Mouse (Mus musculus) ovary, postnatal 10 days (tissue): Measurements from ENCODE around the gene 1110051M20Rik.

Experiments used
- DNase-seq: peaks from one replicate; pipeline ENCODE4 v3.0.0; 2022; ENCODE audit warnings: low spot score

1110051M20Rik gene

DNA sequence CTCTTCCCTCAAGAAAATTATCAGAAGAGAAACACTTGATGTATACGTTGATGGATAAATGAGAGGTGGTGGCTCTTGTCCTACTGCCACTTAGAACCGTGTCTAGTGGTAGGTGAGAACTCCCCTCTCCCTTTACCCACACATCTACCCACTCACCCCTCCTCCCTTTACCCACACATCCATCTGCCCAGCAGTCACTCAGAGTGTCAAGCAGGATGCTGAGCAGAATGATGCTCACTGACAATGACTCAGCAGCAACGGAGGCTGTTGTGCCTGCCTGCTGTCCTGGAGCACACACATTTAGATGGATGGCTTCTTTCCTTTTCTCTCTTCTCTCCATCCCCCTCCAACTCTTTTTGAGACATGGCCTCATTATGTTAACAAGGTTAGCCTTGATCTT lies 141.7 kb downstream of the 1110051M20Rik start:
- DNase-seq = no peak

DNA sequence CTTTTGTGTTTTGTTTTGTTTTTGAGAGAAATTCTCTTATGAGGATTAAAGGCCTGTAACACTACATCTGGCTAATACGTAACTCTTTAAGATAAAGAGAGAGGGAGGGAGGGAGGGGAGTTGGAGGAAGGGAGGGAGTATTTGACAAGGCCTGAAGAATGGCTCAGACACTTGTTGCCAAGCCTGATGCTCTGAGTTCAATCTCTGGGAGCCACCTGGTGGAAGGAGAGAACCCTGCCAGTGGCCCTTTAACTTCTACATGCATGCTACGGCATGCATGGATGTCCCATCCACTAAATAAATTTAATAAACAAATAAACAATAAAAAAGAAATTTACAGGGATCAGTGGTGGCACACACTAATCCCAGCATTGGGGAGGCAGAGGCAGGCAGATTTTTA lies 142.7 kb downstream of the 1110051M20Rik start:
- no peak for DNase-seq

DNA sequence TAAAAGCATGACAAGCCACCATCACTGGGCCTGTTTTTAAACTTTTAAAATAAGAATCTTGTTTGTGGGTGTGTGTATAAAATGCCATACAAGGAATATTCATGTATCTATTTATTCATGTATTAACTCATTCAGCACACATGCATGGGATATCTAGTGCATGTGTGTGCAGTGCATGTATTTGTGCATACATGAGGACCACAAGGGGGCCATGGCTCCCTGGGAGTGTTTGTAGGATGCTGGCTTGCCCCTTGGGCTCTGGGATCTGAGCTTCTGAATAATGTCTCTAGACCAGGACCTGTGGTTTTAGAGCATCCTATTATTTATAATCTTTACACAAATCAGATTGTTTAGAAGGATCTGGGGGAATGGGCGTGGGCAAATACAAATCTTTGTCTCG lies 143.7 kb downstream of the 1110051M20Rik start:
- no peak for DNase-seq

DNA sequence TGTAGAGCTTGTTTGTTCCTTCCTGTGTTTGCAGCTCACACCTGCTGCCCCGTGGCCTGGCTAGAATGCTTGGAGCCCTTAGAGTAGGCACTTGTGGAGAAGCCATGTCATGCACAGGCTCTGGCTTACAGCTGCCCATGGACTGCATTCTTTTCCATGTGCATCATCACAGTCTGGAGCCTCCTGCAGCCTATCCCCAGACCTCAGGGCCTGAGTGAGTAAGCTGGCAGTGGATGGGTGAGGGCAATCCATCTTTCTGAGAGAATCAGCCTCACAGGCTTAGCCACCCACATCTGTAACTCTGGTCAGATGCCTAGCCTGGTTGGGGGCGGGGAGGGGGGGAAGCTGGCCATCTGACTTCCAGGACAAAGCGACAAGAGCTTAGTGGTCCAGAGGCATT lies 145.3 kb downstream of the 1110051M20Rik start:
- no peak for DNase-seq

DNA sequence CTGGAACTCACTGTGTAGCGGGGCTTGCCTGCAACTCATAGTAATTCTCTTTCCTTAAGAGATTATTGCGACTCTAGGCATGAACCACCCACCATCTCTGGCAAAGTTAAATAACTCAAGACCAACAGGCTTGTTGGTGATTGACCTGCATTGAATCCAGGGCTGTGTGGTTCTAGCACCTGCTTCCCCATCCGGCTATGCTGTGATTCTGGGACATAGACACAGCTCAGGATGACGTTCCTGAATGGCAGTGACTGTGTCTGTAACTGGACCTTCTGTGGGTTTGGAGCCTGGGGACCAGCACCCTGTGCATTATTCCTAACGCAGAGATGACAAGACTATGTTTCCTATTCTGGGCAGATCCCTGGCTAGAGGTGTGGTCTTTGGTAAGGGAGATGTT lies 148.6 kb downstream of the 1110051M20Rik start:
- DNase-seq = no peak

DNA sequence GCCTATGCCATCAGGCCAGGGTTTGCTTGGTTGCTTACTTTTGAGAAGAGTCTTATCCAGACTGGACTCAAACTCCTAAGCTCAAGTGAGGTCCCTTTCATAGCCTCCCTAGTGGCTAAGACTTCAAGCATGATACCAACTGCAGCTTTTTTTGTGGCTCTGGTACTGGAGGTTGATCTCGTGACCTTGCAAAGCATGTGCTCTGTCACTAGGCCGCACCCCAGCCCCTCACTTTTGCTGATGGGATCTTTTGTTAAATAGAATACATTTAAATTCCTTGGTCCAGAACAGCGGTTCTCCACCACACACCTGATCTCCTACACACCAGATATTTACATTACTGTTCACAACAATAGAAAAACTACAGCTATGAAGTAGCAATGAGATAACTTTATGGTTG lies 150.3 kb downstream of the 1110051M20Rik start:
- no peak for DNase-seq

DNA sequence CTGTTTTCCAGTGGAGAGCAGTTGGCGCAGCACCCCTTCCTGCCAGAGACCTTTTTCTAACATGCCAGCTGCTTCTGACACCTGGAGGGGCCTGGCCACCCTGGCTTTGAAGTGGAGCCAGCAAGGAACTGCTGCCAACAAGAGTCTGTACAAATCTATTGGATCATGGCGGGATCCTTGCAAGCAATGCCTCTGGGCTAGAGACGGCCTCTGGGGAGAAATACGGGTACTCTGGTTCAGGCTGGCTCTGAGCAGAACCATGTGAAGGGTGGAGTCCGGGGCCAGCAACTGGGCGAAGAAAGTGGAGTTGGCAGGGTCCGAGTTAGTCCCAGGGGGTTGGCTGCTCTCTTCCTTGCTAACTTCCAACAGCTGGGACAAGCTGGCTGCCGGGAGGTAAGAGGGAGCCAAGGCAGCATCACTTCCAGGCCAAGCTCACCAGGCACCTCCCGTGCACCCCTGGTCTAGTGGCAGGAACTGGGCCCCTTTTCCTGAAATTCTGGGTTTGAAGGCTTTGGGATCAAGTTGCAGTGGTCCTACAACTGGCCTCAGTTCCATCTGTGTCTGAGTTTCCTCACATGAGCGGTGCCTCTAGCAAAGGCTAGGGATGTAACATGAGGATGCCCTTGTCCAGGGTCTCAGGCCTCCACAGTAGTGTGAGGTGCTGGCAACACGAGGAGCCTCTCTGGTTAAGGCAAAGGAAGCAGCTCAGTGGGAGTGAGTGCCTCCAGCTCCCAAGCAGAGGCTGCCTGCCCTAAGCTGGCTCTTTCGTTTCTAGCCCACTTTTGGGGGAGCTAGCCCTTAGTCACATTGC lies 153.1 kb downstream of the 1110051M20Rik start:
- DNase-seq = peak; percentile 12

DNA sequence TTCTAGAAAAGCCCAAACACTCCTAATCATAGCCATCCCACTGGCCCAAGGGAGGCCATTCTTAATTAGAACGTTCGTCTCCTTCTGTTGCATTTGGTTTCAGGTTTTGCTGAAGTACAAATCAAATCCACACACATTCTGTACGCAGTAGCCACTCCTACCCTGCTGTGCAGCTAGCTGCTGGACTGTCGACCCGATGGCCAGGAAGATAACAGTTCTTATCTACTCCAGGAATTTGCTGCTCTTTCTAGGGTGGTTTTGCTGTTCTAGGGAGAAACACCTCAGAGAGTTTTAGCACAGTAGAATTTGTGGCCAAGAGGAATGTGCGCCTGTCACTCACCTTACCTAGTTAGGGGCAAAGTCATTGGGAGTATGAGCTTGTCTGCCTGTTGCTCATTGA lies 156.9 kb downstream of the 1110051M20Rik start:
- DNase-seq = no peak

DNA sequence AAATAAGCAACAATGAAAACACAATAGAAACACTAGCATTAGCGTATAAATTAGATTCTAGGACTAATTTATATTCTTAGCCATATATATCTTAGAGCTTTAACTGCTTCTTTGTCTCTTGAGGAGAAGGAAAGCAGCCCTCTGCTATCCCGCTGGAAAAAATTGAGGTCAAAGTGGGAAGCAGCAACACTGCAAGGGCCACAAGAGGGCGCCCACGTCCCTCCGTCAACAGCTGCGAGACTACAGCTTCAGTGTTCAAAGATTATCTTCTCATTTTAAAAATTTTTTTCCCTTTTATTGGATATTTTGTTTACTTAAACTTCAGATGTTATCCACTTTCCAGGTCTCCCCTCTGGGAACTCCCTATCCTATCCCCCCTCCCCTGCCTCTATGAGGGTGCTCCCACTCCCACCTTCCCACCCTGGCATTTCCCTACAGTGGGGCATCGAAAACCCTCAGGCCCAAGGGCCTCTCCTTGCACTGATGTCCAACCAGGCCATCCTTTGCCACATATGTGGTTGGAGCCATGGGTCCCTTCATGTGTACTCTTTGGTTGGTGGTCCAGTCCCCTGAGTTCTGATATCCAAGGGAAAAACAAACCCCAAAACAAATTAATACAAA lies 158.5 kb downstream of the 1110051M20Rik start:
- DNase-seq = peak; percentile 53

DNA sequence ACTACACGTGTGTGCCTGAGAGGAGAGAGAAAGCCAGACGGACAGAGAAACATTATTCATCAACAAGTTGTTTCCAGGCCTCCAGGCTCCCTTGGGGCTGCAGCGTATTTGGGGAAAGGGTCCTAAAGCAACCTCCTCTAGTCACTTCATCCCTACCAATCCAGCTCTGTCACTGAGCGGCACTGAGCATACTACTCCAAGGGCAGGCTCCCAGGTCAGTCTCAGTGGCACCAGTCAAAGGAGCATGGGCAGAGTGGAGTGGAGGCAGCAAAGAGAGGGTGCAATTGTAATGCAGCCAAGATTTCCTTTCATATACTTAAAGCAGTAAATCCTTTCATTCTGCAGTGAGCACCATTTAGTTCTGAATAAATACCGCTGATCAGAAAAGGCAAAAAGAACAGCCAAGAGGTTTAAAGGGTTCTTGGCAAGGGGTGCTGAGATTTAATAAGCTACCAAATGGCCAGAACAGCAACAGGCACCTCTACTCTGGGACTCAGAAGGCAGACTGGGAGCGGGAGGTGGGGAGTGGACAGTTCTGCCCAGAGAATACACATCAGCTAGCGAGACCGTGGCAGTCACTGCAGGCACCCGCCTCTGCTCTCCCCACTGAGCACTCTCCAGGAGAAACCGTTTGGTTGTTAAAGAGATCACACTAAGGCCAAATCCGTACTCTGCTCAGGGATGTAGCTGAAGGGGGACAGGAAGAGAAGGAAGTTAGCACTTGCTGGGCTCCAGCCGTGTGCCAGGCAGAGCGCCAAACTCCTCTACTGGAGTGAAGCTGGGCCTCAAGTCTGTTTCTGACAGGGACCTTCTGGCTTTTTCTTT lies 159.9 kb downstream of the 1110051M20Rik start:
- DNase-seq = no peak

DNA sequence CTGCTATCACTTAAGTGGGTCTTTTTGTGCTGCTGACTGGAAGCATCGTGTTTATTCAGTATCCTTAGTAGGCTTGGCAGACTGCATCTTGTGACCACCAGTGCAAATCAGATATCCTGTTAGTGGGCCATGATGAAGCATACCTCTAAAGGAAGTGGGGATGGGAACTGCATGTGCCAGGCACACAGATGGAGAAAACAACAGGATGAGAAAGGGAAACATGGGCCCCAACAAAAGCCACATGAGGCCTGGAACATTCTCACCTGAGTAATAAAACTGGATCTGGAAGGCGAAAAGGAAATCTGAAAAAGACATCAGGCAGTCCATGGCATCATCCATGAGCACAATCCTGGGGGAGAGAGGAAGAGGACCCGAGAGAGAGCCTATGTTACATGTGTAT lies 160.5 kb downstream of the 1110051M20Rik start:
- no peak for DNase-seq

DNA sequence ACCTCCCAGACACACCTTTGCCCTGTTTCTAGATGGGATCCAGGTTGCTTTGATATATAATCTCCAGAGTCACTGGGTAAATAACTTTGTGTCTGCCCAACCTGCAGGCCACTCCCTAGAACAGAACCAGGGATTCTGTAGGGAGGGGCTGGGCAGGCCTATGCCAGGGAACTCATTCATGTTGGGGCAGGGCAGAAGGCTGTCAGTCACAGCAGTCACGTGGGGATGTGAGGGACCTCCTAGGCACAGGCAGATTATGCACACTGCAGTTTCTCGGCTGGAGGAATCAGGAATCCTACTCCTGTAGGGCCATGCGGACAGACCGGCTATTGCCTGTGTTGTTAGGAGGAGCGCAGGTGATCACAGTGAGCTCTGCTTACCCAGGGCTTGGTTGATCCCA lies 163.1 kb downstream of the 1110051M20Rik start:
- no peak for DNase-seq

DNA sequence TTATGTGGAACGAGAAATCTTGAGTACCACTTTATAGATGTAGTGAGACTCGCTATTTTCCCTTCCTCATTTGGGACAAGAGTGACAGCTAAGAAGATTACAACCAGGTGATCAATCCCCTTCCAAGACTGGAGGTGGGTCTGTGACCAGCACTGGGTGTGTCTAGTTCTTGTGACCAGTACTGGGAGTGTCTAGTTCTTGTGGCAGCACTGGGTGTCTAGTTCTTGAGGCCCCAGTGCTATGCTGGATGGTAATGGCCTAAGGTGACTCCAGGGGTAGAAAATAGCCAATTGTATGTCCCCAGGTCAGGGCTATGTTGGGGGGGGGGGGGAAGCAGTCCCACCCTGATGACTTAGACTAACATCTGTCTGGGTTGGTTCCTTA lies 165.1 kb downstream of the 1110051M20Rik start:
- DNase-seq = no peak

DNA sequence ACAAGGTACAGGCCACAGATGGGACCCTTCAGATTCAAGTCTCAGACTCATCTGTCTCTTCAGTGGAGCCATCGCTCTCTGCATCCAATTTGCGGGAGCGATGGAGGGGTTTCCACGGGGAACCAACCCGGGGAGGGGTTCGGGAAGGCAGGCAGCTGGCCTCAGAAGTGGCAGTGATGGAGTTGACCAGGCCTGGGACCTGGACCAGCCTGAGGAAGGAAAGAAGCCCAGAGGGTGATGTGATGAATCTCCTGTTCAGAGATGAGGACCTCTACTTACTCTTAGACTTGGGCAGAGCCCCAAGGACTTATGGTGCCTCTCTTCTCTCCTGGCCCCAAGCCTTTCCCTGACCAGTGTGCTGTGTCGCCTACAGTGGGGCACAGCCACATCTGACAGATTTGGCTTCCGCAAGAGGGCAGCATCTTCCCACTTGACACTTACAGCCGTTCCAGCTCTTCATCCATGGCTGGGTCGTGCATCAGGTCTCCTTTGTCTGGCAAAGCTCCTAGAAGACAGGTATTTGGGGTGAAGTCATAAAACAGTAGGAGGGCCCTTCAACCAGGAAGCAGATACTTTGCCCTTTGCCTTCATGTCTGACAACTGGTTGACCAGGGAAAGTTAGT lies 165.6 kb downstream of the 1110051M20Rik start:
- no peak for DNase-seq

DNA sequence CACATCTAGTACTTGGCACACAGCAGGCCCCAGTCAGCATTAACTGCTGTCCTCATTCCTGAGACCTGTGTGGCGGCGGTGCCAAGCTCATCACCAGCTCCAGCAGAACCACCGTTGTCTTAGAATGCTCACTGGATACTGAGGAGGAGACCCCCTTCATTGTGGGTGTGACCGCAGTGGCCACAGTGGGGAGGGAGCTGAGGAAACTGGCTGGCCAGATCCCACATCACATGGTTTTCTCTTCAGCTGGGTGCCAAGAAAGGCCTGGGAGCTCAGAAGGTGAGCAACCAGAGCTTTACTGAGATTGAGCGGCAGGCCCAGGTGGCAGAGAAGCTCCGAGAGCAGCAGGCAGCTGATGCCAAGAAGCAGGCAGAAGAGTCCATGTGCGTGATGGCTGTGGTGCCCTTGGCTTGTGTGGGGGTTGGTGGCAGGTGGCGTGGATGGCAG lies 174.8 kb downstream of the 1110051M20Rik start:
- no peak for DNase-seq

DNA sequence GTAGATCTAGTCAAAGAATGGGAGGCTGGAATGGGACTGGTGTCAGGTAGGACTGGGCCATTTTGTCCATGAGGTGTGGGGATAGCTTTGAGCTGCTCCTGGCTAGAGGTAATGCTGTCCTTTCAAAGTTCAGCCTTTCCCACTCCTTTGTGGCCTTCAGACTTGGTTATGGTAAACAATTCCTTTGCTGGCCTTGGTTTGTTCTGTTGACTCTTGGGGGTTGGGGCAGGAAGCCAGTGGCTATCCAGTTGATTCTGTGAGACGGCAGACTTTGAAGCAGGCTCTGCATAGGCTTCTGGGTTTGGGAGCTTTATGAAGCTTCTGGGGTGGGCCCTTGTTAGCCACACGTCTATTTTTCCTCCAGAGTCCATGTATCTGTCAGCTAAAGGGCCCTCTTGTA lies 175.8 kb downstream of the 1110051M20Rik start:
- DNase-seq = no peak

DNA sequence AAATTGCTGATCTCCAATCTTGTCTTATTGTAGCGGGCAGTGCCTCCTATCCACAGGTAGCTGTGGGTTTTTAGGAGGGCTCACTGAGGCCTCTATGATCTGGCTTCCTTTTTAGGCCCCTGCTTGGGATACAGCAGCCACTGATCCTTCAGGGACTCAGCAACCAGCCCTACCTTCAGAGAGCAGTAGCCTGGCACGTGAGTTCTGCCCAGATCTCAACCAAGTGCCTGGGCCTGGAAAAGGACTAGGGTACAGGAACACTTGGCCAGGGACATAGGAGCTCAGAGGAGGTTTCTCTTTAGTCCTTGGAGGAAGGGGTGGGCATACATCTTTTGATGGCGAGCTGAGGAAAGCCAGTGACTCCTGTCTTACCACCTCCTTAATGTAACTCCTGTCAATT lies 176.5 kb downstream of the 1110051M20Rik start:
- DNase-seq = no peak

DNA sequence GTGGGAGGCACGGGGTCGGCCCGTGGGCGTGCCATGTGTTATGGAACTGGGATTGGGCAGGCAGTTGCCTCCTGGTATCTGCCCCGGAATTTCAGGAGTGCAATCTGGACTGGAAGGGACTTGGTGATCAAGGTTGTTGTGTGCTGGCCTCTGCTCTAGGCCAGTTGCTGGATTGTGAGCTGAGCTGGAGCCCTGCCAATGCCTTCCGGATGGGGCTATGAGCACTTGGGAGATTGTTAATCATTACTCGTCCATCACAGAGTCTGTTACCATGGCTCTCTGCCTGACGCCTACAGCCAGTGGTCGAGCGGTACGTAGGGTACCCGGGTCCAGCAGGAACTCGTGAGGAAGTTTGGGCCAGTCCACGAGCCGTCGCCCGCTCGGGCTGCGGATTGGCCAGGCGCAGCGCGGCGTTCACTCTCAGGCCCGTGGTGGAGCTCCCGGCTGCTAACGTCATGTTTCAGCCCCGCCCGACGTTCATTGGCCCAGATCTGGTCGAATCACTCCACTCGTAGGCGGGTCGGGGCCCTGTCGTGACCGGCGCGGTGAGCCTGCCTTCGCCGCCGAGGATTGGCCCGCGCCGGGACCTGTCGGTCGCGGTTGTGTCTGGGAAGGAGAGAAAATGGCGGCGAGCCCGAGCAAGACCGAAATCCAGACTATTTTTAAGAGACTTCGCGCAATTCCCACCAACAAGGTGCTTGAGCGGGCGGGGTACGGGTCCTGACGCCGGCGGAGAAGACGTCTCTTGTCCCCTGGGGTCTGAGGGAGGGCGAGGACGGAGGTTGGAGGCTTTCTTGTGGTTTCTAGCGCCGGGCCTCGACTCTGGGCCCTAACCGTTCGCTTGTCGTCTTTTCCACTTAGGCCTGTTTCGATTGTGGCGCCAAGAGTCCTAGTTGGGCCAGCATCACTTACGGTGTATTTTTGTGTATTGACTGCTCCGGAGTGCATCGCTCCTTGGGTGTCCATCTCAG lies 179.5 kb downstream of the 1110051M20Rik start, which contains the start of gene Arfgap2:
Gene Arfgap2 (plus strand): TSS at position 264 of the 971 bp plus-strand sequence.
- DNase-seq = peak; percentile 88

DNA sequence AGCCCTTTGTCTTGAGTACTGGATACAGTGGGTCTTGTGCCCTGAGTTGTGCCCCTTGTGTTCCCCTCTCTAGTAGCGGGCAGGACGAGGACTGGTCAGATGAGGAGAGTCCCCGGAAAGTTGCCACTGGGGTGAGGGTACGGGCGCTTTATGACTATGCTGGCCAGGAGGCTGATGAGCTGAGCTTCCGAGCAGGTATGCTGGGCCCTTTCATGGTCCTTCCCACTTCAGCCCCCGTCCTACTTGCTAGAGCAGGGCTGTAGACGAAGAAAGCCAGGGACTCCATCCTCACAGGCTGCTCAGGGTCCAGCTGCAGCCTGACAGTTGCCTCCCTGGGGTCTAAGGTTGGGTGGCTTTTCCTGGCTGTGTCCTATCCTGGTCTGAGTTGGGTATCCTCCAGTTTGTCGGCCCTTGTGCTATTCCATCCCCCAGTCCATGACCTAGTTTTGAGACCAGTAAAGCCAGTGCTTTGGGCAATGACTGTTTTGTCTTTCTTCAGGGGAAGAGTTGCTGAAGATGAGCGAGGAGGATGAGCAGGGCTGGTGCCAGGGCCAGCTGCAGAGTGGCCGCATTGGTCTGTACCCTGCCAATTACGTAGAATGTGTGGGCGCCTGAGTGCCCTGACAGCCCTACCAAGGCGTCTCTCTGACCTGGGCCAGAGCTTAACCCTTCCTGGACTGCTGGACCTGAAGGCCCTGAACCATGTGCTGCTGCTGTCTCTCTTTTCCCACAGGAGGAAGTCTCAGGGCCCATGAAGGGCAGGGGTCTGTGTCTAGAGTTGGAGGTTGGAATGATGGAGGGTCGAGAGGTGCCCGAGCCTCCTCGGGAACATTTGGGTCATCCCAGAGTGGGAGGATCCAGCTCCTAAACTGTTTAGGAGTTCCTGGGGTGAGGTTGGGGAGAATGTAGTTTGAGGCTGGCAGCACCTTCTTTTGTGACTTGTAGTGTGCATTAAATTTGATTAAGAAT lies 180.5 kb downstream of the 1110051M20Rik start:
- DNase-seq = no peak

DNA sequence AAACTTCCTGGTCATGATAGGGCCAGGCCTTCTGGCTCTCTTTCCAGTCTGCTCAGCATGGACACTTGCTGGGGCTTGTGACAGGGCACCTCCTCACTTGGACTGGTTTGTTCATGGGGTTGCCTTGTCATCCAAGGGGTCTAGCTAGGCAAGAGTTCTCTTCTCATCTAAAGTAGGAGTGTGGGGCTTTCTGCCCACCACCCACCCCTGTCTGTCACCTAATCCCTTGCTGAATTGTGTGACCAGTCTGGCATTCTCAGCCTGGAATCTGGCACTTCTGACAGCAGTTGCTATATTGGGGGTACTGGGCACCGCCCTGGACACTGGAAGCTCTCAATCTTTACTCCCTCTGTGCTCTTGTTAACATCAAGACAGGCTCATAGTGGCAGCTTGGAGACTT lies 185.0 kb downstream of the 1110051M20Rik start:
- no peak for DNase-seq
